ENCODE assay signal across 19 mouse cellular contexts in the genomic region with DNA sequence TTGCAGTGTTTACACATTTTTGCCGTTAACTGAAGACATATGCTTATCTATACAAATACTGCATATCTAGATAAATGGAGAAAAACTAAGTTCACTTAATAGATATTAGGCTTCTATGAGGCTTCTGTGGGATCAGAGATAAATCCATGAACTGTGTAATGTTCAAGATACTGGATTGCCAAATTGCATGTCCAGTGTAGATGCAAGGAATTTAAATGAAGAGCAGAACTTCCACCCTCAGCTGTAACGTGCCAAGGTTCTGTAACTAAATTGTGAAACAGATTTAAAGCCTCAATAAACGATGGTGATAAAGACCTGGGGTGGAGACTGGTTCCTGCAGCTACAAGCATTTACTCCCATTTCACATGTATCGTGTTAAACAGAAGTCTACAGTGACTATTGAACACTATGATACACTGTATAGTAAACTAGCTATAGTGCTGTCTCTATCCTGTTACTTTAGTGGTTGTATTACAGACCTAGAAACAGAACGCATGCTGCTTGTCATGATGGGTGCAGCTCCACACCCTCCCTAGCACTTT. TPM values are rescaled to one million over a fixed set of nuclear protein-coding genes. Genes with fewer than 3 reads are reported as not detected.
DNase-seq lines count a peak whose midpoint lies in the region; ATAC-seq and TF ChIP-seq lines count a peak whose summit lies in the region.
"Had no signal": no experiment of that assay in that cellular context is flagged by ENCODE, and none has a peak within 500 bp of the region (broad histone marks: within the 10 kb centered on the region; RNA-seq: fewer than 3 reads in every experiment).

No protein-coding gene starts in this region.

- WGBS in lung, embryonic 14.5 days, result 37% methylated on average over 5 of the region's 5 CpGs
- WGBS in intestine, embryonic 15.5 days, result 29% methylated on average over 5 of the region's 5 CpGs
- 32% methylated on average over 5 of the region's 5 CpGs for WGBS in stomach, embryonic 15.5 days

- H3K4me1 ChIP-seq in lung, embryonic 14.5 days (ENCODE audit: insufficient read depth), result peaks cover 3% of the 10 kb centered on the region; the same call in 1 of the 2 replicates
- no peaks in the 10 kb centered on the region; the same call in 1 of the 2 replicates for H3K4me1 ChIP-seq in G1E (ENCODE audit: insufficient read depth, low read depth, low read length)
- H3K4me1 ChIP-seq in intestine, embryonic 15.5 days (replicated peaks), result peaks cover 15% of the 10 kb centered on the region
- H3K4me1 ChIP-seq in stomach, embryonic 15.5 days, result no peaks in the 10 kb centered on the region
- H3K4me1 ChIP-seq: embryonic facial prominence, embryonic 12.5 days; hindbrain, embryonic 12.5 days had no signal

- peak; percentile 63; the same call in 1 of the 2 replicates for ATAC-seq in lung, embryonic 14.5 days (ENCODE audit: insufficient read depth)
- peak; percentile 22; the same call in 1 of the 2 replicates for ATAC-seq in G1E (ENCODE audit: extremely low read depth, insufficient number of reproducible peaks, low FRiP score, poor library complexity, severe bottlenecking)
- ATAC-seq in intestine, embryonic 15.5 days, result peak; percentile 73
- peak; percentile 39; the same call in 1 of the 2 replicates for ATAC-seq in stomach, embryonic 15.5 days (ENCODE audit: insufficient read depth, low FRiP score, low read depth)
- ATAC-seq in inflammation-experienced regulatory T-cells, adult 6 months, result no peak
- ATAC-seq: forebrain, embryonic 15.5 days had no signal

- H3K27ac ChIP-seq in lung, embryonic 14.5 days (ENCODE audit: low read depth), result no peak overlapping the region
- peak overlapping the region; percentile 56; the same call in 1 of the 2 replicates for H3K27ac ChIP-seq in intestine, embryonic 15.5 days
- no peak overlapping the region for H3K27ac ChIP-seq in stomach, embryonic 15.5 days
- H3K27ac ChIP-seq: embryonic facial prominence, embryonic 12.5 days; forebrain, embryonic 15.5 days; heart, embryonic 13.5 days; hindbrain, embryonic 12.5 days had no signal

- H3K36me3 ChIP-seq in lung, embryonic 14.5 days (ENCODE audit: insufficient read depth), result no peaks in the 10 kb centered on the region
- no peaks in the 10 kb centered on the region for H3K36me3 ChIP-seq in G1E (replicated peaks)
- no peaks in the 10 kb centered on the region for H3K36me3 ChIP-seq in intestine, embryonic 15.5 days
- H3K36me3 ChIP-seq in stomach, embryonic 15.5 days, result no peaks in the 10 kb centered on the region
- H3K36me3 ChIP-seq: embryonic facial prominence, embryonic 12.5 days; forebrain, embryonic 15.5 days; heart, embryonic 13.5 days; hindbrain, embryonic 12.5 days had no signal

- no peak overlapping the region for H3K4me3 ChIP-seq in lung, embryonic 14.5 days (ENCODE audit: low read depth, low read length)
- H3K4me3 ChIP-seq in G1E (ENCODE audit: low read depth, low read length), result no peak overlapping the region
- no peak overlapping the region for H3K4me3 ChIP-seq in intestine, embryonic 15.5 days (replicated peaks)
- no peak overlapping the region for H3K4me3 ChIP-seq in stomach, embryonic 15.5 days (replicated peaks)
- H3K4me3 ChIP-seq: embryonic facial prominence, embryonic 12.5 days; forebrain, embryonic 15.5 days; heart, embryonic 13.5 days; hindbrain, embryonic 12.5 days had no signal

- H3K4me2 ChIP-seq in lung, embryonic 14.5 days, result no peak overlapping the region
- H3K4me2 ChIP-seq in intestine, embryonic 15.5 days (replicated peaks), result peak overlapping the region; percentile 30
- no peak overlapping the region for H3K4me2 ChIP-seq in stomach, embryonic 15.5 days
- H3K4me2 ChIP-seq: embryonic facial prominence, embryonic 12.5 days; forebrain, embryonic 15.5 days; heart, embryonic 13.5 days; hindbrain, embryonic 12.5 days had no signal

- no peak for TF ChIP-seq CTCF in lung, embryonic 14.5 days (IDR thresholded peaks at IDR 0.05; ENCODE audit: low read depth)
- TF ChIP-seq CTCF in G1E (IDR thresholded peaks at IDR 0.05; ENCODE audit: low read depth, low read length), result no peak

- peak; percentile 58 for DNase-seq in lung, embryonic 14.5 days
- no peak for DNase-seq in lung, postnatal 10 days
- DNase-seq in G1E (ENCODE audit: low spot score), result no peak
- DNase-seq: adrenal gland, adult 8-10 months; adrenal gland, postnatal 36 days; cerebellum, adult 2 months; cerebellum, postnatal 14 days; embryo, embryonic 11 days; gastrocnemius, postnatal 36 days; heart, adult 11 months; heart, postnatal 36 days had no signal

- no peaks in the 10 kb centered on the region for H3K9me3 ChIP-seq in lung, embryonic 14.5 days (ENCODE audit: low read depth, low read length)
- H3K9me3 ChIP-seq in G1E (replicated peaks), result no peaks in the 10 kb centered on the region
- no peaks in the 10 kb centered on the region for H3K9me3 ChIP-seq in intestine, embryonic 15.5 days
- no peaks in the 10 kb centered on the region for H3K9me3 ChIP-seq in stomach, embryonic 15.5 days
- H3K9me3 ChIP-seq: embryonic facial prominence, embryonic 12.5 days; forebrain, embryonic 15.5 days; heart, embryonic 13.5 days; hindbrain, embryonic 12.5 days had no signal

- H3K9ac ChIP-seq in lung, embryonic 14.5 days, result no peak overlapping the region
- H3K9ac ChIP-seq in intestine, embryonic 15.5 days, result no peak overlapping the region
- no peak overlapping the region for H3K9ac ChIP-seq in stomach, embryonic 15.5 days
- H3K9ac ChIP-seq: embryonic facial prominence, embryonic 12.5 days; forebrain, embryonic 15.5 days; heart, embryonic 13.5 days; hindbrain, embryonic 12.5 days had no signal

- no peaks in the 10 kb centered on the region for H3K27me3 ChIP-seq in lung, embryonic 14.5 days (ENCODE audit: insufficient read depth, low read length)
- H3K27me3 ChIP-seq in G1E (ENCODE audit: insufficient read depth, low read length), result no peaks in the 10 kb centered on the region
- H3K27me3 ChIP-seq in intestine, embryonic 15.5 days (replicated peaks), result no peaks in the 10 kb centered on the region
- no peaks in the 10 kb centered on the region for H3K27me3 ChIP-seq in stomach, embryonic 15.5 days (replicated peaks)
- H3K27me3 ChIP-seq: embryonic facial prominence, embryonic 12.5 days; forebrain, embryonic 15.5 days; heart, embryonic 13.5 days; hindbrain, embryonic 12.5 days had no signal

RNA-seq across cellular contexts. Expression of a gene that starts 23.9 kb away (rescaled TPM):
- polyA plus RNA-seq in lung, embryonic 14.5 days (2014; fragmentation: Nextera tagmentation; extraction: Ambion mirVana), result 19.0 and 21.7 TPM in 2 replicates
- total RNA-seq in G1E (2014; fragmentation: Nextera tagmentation) (not detected in 2 replicates), G1E (2017) (0.06 and 0.27 TPM in 2 replicates)
- polyA plus RNA-seq in G1E (2012), result not detected in 2 replicates
- polyA plus RNA-seq in intestine, embryonic 15.5 days (2015; fragmentation: Nextera tagmentation; extraction: Ambion mirVana), result 29.8 and 35.4 TPM in 2 replicates
- 18.0 and 19.2 TPM in 2 replicates for polyA plus RNA-seq in stomach, embryonic 15.5 days (2015; fragmentation: Nextera tagmentation; extraction: Ambion mirVana)
- not detected for polyA plus RNA-seq in inflammation-experienced regulatory T-cells, adult 6 months (2017; shearing (Covaris generic))
- total RNA-seq: common myeloid progenitor, adult 5-6 weeks had no signal

Comparison
In these comparisons a context has a peak if more than half of its experiments do, and no peak if none do; other contexts are left out.
1. RNA of a gene that starts 23.9 kb away (polyA plus RNA-seq): 29.8 to 35.4 TPM in intestine, embryonic 15.5 days, 19.0 to 21.7 TPM in lung, embryonic 14.5 days and 18.0 to 19.2 TPM in stomach, embryonic 15.5 days; not detected in G1E and not detected in inflammation-experienced regulatory T-cells, adult 6 months; every median in the first group is over 10 times any median in the second.